Mouse (Mus musculus): ENCODE data around the gene Gm21988. TPM values are rescaled to one million over a fixed set of nuclear protein-coding genes. Genes with fewer than 3 reads are reported as not detected.

Gm21988 gene
- polyA plus RNA-seq, 1 experiment from 2014 or later = 10.7 TPM

- H3K27me3 ChIP-seq (ENCODE audit: low read depth, poor library complexity, severe bottlenecking) = peaks cover 51% of the 10 kb centered on the region
- H3K4me1 ChIP-seq = peaks cover 25% of the 10 kb centered on the region
- no peak overlapping the region for H3K4me3 ChIP-seq
- peaks cover 2% of the 10 kb centered on the region; the same call in 1 of the 2 replicates for H3K36me3 ChIP-seq
- DNase-seq (ENCODE audit: low spot score) = no peak
- WGBS = 80% methylated on average over 6 of the region's 6 CpGs
- H3K9me3 ChIP-seq (replicated peaks) = no peaks in the 10 kb centered on the region
- H3K27ac ChIP-seq (replicated peaks) = no peak overlapping the region
These were observed 27.7 kb downstream of the Gm21988 start for GRCm38 (mm10) chr11:70211972-70212371.

GRCm38 (mm10) chr11:70210681-70211080 is 28.9 kb downstream of the Gm21988 start:
- H3K4me1 ChIP-seq = peaks cover 24% of the 10 kb centered on the region
- no peak overlapping the region for H3K27ac ChIP-seq (replicated peaks)
- H3K4me3 ChIP-seq = no peak overlapping the region
- 95% methylated on average over 2 of the region's 2 CpGs for WGBS
- DNase-seq (ENCODE audit: low spot score) = no peak
- no peaks in the 10 kb centered on the region for H3K9me3 ChIP-seq (replicated peaks)
- H3K27me3 ChIP-seq (ENCODE audit: low read depth, poor library complexity, severe bottlenecking) = peaks cover 38% of the 10 kb centered on the region
- no peaks in the 10 kb centered on the region for H3K36me3 ChIP-seq

GRCm38 (mm10) chr11:70208778-70209388 is 30.7 kb downstream of the Gm21988 start:
- no peak overlapping the region for H3K27ac ChIP-seq (replicated peaks)
- DNase-seq (ENCODE audit: low spot score) = no peak
- no peak overlapping the region for H3K4me3 ChIP-seq
- H3K27me3 ChIP-seq (ENCODE audit: low read depth, poor library complexity, severe bottlenecking) = peaks cover 20% of the 10 kb centered on the region
- 85% methylated on average over 5 of the region's 5 CpGs for WGBS
- H3K36me3 ChIP-seq = no peaks in the 10 kb centered on the region
- H3K4me1 ChIP-seq = peaks cover 6% of the 10 kb centered on the region
- no peaks in the 10 kb centered on the region for H3K9me3 ChIP-seq (replicated peaks)

GRCm38 (mm10) chr11:70207283-70207682 is 32.3 kb downstream of the Gm21988 start:
- Histone ChIP-seq H3K4me3 (no peak overlapping the region), H3K36me3 (no peaks in the 10 kb centered on the region), H3K27me3 (ENCODE audit: low read depth, poor library complexity, severe bottlenecking) (peaks cover 4% of the 10 kb centered on the region), H3K27ac (replicated peaks) (no peak overlapping the region), H3K4me1 (no peaks in the 10 kb centered on the region), H3K9me3 (replicated peaks) (no peaks in the 10 kb centered on the region)
- no peak for DNase-seq (ENCODE audit: low spot score)
- WGBS = 86% methylated on average over 7 of the region's 7 CpGs

GRCm38 (mm10) chr11:70206801-70207200 is 32.8 kb downstream of the Gm21988 start:
- H3K4me3 ChIP-seq = no peak overlapping the region
- no peak overlapping the region for H3K27ac ChIP-seq (replicated peaks)
- no peaks in the 10 kb centered on the region for H3K9me3 ChIP-seq (replicated peaks)
- DNase-seq (ENCODE audit: low spot score) = no peak
- H3K27me3 ChIP-seq (ENCODE audit: low read depth, poor library complexity, severe bottlenecking) = no peaks in the 10 kb centered on the region
- no peaks in the 10 kb centered on the region for H3K4me1 ChIP-seq
- 90% methylated on average over 2 of the region's 2 CpGs for WGBS
- H3K36me3 ChIP-seq = no peaks in the 10 kb centered on the region

GRCm38 (mm10) chr11:70201691-70202090 is 37.9 kb downstream of the Gm21988 start:
- 35% methylated on average over 5 of the region's 5 CpGs for WGBS

GRCm38 (mm10) chr11:70200036-70200608 is 39.5 kb downstream of the Gm21988 start:
- H3K4me1 ChIP-seq = no peaks in the 10 kb centered on the region
- WGBS = 88% methylated on average over 5 of the region's 5 CpGs
- H3K36me3 ChIP-seq = no peaks in the 10 kb centered on the region
- H3K4me3 ChIP-seq = no peak overlapping the region
- no peak overlapping the region for H3K27ac ChIP-seq (replicated peaks)
- no peaks in the 10 kb centered on the region for H3K9me3 ChIP-seq (replicated peaks)
- DNase-seq (ENCODE audit: low spot score) = no peak
- H3K27me3 ChIP-seq (ENCODE audit: low read depth, poor library complexity, severe bottlenecking) = no peaks in the 10 kb centered on the region

More at GRCm38 (mm10) chr11:70201691-70202090, 37.9 kb downstream of the Gm21988 start:
- DNase-seq (ENCODE audit: low spot score) = peak; percentile 78
- Histone ChIP-seq H3K4me1 (no peaks in the 10 kb centered on the region), H3K27me3 (ENCODE audit: low read depth, poor library complexity, severe bottlenecking) (no peaks in the 10 kb centered on the region), H3K9me3 (replicated peaks) (no peaks in the 10 kb centered on the region), H3K4me3 (no peak overlapping the region), H3K36me3 (no peaks in the 10 kb centered on the region), H3K27ac (replicated peaks) (no peak overlapping the region)

GRCm38 (mm10) chr11:70199107-70199506 is 40.5 kb downstream of the Gm21988 start:
- Histone ChIP-seq H3K4me1 (no peaks in the 10 kb centered on the region), H3K27me3 (ENCODE audit: low read depth, poor library complexity, severe bottlenecking) (no peaks in the 10 kb centered on the region), H3K36me3 (no peaks in the 10 kb centered on the region), H3K27ac (replicated peaks) (no peak overlapping the region), H3K4me3 (no peak overlapping the region), H3K9me3 (replicated peaks) (no peaks in the 10 kb centered on the region)
- WGBS = 85% methylated on average over 8 of the region's 8 CpGs
- DNase-seq (ENCODE audit: low spot score) = no peak

- H3K9me3 ChIP-seq (replicated peaks) = no peaks in the 10 kb centered on the region
- H3K27ac ChIP-seq (replicated peaks) = no peak overlapping the region
- H3K36me3 ChIP-seq = no peaks in the 10 kb centered on the region
- H3K4me1 ChIP-seq = no peaks in the 10 kb centered on the region
- no peak for DNase-seq (ENCODE audit: low spot score)
- H3K4me3 ChIP-seq = no peak overlapping the region
- 91% methylated on average over 3 of the region's 3 CpGs for WGBS
- H3K27me3 ChIP-seq (ENCODE audit: low read depth, poor library complexity, severe bottlenecking) = no peaks in the 10 kb centered on the region
These were observed 41.3 kb downstream of the Gm21988 start for GRCm38 (mm10) chr11:70198332-70198731.

- Histone ChIP-seq H3K27ac (replicated peaks) (no peak overlapping the region), H3K27me3 (ENCODE audit: low read depth, poor library complexity, severe bottlenecking) (no peaks in the 10 kb centered on the region), H3K36me3 (no peaks in the 10 kb centered on the region), H3K4me1 (no peaks in the 10 kb centered on the region), H3K4me3 (no peak overlapping the region), H3K9me3 (replicated peaks) (no peaks in the 10 kb centered on the region)
- WGBS = 70% methylated on average over 11 of the region's 11 CpGs
- DNase-seq (ENCODE audit: low spot score) = no peak
These were observed 46.0 kb downstream of the Gm21988 start for GRCm38 (mm10) chr11:70193354-70194285.

- DNase-seq (ENCODE audit: low spot score) = no peak
- no peaks in the 10 kb centered on the region for H3K36me3 ChIP-seq
- 87% methylated on average over 4 of the region's 4 CpGs for WGBS
- no peaks in the 10 kb centered on the region for H3K4me1 ChIP-seq
- no peaks in the 10 kb centered on the region for H3K27me3 ChIP-seq (ENCODE audit: low read depth, poor library complexity, severe bottlenecking)
- no peak overlapping the region for H3K4me3 ChIP-seq
- no peak overlapping the region for H3K27ac ChIP-seq (replicated peaks)
- H3K9me3 ChIP-seq (replicated peaks) = no peaks in the 10 kb centered on the region
These were observed 47.5 kb downstream of the Gm21988 start for GRCm38 (mm10) chr11:70192157-70192556.

GRCm38 (mm10) chr11:70191188-70191587 is 48.4 kb downstream of the Gm21988 start:
- DNase-seq (ENCODE audit: low spot score) = no peak
- 88% methylated on average over 6 of the region's 6 CpGs for WGBS

More at GRCm38 (mm10) chr11:70191188-70191587, 48.4 kb downstream of the Gm21988 start:
- no peaks in the 10 kb centered on the region for H3K36me3 ChIP-seq
- H3K9me3 ChIP-seq (replicated peaks) = no peaks in the 10 kb centered on the region
- H3K27ac ChIP-seq (replicated peaks) = no peak overlapping the region
- no peaks in the 10 kb centered on the region for H3K4me1 ChIP-seq
- no peak overlapping the region for H3K4me3 ChIP-seq
- H3K27me3 ChIP-seq (ENCODE audit: low read depth, poor library complexity, severe bottlenecking) = no peaks in the 10 kb centered on the region

Data from midbrain, embryonic 10.5 days (tissue).